Mouse (Mus musculus) T-helper 1 cell (primary cell): ENCODE measurements around the gene Tbxas1.

Experiments
- in situ Hi-C: fragments of 300-600 bp; cut with MboI, MseI; formaldehyde crosslinking; loops from one replicate; pipeline ENCODE4 v1.15.1; 2025; ENCODE audit warnings: high pct_unique_total_duplicates

Tbxas1 gene

DNA sequence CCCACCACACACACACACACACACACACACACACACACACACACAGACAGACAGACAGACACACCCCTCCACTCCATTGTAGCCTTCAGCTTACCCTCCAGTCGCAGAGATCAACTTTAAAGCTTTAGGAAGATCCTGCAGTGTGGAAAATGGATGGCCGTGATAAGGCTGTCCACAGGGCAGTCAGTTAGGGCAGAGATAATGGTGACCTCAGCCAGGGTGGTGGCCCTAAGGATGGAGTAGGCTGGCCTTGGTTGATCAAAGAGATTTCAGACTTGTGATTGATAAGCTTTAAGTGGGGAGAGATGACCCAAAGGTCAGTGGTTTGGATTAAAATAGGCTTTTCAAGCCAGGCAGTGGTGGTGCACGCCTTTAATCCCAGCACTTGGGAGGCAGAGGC is 120.6 kb downstream of the Tbxas1 start:
- in situ Hi-C loops: no loop called here

DNA sequence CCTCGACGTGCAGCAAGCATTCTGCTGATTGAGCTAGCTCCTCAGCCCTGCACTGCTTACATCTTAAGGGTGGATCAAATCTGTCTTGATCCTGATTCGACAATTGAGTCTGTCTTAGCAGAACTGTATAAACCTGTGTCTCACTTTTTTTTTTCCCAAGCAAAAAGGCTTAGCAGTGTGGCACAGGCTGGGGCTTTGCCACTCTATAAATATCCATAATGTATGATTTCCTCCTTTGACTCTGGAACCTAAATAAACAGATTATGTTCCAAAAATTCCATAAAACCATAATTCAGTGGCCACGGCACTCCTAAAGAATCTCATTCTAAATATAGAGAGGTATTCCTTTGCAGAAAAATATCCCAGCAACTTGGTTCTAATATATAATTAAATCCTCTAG is 122.6 kb downstream of the Tbxas1 start:
- in situ Hi-C loops: no loop called here

DNA sequence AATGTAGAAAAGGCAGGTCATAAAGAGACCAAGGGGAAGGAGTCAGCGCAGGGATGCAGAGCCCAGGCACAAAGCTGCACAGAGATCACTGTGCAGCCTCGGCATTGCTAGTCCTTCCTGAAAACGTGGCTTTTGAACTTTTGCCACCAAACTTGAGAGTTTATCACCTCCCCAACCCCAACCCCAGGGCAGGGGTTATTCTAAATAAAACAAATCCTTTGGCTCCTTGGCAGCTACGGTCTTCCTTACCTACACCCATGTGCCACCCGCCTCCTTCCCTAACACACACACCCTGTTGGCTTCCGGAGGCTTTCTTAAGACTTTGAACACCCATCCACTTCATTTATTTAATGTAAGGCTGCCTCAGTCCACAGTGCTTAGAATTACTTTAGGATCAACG is 127.9 kb downstream of the Tbxas1 start:
- in situ Hi-C loops: no loop called here

DNA sequence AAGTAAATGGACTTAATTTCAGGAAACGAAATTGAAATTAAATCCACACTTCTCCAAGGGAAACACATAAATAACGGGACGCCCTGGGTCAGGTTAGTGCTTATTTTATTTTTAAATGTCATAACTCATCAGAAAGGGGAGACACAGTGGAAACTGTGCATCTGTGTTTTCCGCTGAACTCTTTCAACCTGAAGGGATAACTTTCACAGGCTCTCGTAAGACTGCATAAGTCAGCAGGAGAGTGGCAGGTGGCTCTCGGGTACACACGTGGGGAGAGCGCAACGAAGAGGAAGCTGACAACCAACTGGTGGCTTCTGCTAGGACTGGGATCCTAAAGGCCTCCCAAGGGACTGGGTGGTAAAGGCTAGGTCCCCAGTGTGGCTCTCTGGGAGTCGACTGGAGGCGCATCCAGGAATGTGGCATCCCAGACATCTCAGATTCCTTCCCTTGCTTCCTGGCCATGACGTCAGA is 128.8 kb downstream of the Tbxas1 start:
- in situ Hi-C loops: no loop called here

DNA sequence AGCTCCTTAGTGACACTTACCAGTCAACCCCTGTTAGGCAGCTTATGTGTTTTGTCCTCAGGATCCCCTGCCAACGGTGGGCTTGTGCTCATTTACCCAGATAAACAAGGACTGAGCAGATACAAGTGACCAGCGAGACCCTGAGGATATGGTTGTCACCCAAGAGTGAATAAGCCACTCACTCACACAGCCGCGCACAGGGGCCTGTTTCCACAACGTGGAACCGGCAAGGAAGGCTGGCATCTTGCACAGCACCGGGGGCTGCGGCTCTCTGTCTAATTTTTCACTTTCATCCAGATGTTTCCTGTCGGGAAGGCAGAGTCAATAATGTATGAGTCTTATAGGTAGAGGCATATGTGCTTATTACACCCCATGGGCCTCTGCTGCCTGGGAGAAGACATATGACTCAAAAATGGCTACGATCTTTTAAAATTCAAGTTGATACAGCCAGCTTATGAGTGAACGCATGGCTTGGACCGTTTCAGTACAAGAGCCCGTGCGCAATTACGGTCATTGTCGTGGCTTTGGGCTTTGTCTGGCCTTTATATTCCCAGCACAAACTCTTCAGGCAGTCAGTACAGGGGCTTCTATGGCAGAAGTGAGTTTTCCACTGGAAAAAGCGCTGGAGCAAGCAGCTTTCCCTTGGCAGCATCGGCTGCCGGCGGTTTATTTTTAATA is 130.2 kb downstream of the Tbxas1 start:
- in situ Hi-C loops: no loop called here

DNA sequence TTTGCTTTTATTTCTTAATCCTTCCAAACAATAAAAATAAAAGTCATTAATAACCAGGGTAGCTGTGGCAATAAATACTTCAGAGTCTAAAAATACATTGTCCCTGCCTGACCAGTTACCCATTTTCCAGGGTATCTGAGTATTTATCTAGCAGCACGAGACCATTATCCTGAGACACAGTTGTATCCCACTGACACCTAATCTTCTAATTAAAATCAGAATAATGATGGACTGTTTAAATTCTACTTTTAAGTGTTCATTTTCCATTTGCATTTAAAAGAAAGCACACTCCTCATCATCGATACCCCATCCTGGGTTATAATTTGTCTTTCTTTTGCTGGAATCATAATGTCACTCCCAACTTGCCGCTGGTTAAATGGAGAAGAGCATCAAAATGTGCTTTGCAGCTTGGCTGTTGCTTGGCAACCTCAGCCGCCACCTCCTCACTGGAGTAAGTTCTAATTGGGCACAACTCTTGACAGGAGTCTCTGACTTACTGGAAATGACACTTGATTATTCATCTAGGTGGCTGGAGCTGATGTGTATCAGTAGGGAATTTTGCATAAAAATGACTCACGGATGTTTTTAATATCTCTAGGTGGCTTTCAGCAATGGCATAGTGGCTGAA is 130.9 kb downstream of the Tbxas1 start:
- in situ Hi-C loops: no loop called here

DNA sequence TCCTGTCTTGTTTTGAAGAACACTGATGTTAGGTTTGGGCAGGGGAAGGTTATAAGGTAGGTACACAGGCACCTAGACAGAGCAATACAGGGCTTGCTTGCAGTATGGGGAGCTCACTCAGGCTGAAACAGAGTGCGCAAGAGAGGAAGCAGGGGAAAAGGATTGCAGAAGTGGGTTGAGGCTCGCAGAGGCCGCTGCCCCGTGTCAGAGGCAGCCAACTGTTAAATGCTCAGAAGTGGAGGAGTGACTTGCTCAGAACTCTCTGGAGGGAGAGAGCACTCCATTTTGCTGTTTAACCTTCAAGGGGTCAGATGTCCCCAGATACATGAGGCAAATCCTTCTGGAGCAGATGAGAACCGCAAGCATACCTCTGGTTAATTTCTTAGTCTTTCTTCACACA is 132.0 kb downstream of the Tbxas1 start:
- in situ Hi-C loops: no loop called here

DNA sequence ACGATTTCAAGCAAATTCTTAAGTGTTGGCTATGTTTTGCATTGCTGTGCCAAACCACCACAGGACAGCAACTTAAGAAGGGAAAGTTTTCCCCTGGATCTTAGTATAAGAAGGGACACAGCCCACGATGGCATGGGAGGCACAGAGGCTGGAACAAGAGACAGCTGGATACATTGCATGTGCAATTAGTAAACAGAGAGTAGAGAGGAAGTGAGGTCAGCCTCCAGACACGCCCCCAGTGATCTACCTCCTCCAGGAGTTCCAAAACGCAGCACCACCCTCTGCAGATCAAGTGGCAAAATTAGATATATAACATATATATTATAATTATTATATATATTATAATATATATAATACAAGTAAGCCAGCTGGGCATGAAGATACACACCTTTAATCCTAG is 132.9 kb downstream of the Tbxas1 start:
- in situ Hi-C loops: no loop called here

DNA sequence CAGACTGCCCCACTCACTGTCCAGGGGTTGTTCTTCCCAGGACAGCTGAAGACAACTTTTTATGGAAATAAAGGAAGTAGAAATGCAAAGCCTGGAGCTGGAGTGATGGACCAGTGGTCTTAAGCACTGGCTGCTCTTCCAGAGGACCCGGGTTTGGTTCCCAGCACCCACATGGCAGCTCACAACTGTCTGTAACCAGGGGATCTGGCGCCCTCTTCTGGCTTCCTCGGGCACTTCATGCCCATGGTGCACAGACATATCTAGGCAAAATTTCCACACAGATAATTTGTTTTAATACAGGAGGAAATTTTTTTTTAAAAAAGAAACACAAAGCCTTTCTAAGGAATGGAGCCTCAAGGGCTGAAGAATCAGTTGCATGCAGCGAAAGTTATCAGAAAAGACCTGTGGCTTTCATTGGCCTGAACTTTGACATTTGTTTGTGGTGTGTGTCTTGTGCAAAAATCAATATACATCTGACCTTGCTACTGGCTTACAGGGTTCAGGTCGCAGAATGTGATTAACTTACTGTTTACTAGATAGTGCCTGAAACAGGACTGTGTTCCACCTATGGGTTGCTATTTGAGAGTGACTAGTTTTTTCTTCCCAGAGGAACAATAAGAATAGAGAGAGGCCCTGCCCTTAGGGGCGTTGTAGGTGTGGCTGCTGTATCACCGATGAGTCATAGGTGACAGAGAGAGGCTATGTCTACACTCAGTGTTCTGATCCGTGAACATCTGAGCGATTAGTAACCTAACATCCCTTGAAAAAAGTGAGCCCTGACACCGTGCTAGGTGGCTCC is 138.0 kb downstream of the Tbxas1 start:
- in situ Hi-C loops: no loop called here

DNA sequence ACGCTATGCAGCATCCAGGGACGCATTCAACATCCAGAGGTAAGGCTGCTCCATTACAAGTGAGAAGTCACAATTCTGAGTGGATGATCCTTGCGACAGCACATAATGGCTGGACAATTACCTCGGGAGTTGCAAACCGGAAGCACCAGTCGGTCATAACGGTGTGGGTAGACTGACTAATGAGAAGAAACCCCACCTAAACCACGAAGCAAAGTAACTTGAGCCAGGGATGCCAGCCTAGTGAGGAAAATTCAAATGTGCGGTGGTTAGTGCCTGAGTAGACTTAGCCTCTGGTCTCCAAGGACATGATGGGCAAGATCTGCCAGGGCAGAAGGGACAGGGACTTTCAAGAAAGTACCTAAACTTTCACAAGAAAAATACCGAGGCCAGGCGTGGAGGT is 142.7 kb downstream of the Tbxas1 start:
- in situ Hi-C loops: no loop called here

DNA sequence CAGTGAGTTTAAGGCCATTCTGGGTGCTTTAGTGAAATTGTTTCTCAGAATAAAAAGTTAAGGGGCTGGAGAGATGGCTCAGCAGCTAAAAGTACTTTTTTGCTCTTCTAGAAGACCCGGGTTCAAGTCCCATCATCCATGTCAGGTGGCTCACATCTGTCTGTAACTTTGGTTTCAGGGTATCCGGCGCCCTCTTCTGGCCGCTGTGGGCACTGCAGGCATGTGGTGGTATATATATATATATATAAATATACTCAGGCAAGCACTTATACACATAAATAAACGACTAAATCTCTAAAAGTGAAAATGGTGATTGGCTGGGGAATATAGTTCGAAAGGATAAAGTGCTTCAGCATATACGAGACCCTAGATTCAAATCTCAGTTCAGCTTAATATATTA is 143.6 kb downstream of the Tbxas1 start:
- in situ Hi-C loops: no loop called here

DNA sequence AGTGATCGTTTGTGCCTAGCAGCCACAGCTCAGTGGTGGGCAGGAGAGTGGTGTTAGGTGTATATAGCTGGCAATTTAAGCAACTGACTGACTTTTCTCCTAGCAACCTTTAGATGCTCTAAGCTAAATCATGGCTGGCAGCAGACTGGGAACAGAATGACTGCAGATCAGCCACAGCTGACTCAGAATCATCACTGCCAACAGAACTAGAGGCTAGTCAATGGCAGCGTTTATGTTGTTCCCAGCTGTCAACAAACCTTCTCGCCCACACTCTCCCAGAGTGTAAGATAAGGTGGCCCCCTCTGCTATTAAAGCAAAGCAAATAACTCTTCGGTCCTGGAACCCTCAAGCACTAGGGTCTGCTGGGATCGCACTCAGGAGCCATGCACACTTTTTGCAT is 144.0 kb downstream of the Tbxas1 start:
- in situ Hi-C loops: no loop called here

DNA sequence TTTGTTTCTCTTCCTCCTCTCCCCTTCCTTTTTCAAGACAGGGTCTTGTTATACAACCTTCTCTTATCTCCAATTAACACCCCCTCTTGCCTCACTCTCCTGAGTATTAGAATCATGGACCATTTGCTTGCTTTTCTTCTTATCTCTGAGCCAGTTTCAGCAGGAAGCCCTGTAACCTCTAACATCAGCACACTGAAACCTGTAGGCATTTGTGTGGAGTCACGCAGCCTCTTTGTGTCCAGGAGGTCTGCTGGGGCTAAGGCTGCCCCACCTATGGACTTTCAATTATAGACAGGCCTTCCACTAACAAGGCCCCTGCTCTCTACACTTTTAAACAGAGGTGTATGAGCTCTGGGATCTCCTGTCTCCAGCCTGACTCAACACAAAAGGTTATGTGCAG is 146.7 kb downstream of the Tbxas1 start:
- in situ Hi-C loops: no loop called here

DNA sequence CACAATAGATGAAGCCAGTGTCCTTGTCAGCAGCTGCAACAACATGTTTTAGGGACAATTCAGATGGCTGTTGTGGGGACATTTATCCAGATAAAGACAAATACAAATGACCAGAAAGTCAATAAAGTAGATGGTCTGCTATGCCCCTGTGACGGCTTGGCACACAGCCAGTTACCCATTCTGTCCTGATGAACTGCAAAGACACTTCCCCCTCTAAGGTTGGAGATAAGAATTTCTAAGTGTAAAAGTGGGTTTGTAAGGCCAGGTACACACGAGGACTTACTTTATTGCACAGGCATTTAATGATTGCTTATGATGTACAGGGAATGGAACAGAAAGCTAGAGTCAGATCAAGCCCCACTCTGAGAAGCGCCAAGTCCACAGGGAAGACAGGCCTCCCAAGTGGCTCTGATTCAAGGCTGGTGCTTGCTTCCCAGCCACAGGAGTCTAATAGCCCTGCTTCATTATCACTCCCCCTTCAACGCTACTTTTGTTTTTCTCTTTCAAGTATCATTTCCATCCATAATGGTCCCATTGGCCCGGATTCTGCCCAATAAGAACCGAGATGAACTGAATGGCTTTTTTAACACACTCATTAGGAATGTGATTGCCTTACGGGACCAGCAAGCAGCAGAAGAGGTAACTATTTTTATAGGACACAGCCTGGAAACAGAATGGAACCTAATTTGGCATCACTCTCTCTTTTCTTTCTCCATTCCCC is 147.4 kb downstream of the Tbxas1 start:
- in situ Hi-C loops: no loop called here

DNA sequence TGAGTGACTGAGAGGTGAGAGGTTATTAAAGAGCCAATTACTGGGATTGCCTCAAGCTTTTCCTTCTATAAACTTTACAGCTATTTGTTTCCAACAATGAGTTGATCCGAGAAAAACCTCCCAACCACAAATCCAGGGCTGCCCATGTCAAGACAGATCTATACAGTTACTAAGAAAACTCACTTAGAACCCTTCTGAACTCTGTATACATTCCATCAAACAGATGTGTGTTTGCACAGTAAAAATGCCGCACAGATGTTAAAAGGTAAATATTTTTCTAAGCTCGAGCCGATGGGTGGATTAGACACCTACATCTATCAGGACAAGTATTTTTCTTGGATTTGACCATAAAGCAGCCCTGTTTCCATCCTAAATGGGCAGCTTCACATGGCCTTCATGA is 149.4 kb downstream of the Tbxas1 start:
- in situ Hi-C loops: no loop called here

DNA sequence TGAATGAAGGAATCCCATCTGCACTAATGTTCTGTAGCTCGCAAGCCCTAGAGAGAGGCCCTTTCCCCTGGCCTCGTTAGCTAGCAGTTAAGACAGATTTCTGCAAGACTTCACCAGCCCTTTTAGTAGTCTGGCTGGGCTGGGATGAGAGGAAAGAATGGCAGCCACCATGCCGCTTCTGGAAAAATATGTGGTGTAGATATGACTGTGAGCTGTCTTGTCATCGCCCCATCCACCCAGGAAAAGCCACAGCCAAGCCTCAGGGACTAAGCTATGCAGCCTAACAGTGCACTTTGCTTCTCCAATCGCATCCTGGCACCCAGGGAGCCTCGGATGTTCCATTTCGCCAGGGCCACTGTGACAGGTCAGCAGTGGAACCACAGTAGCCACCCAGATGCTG is 149.8 kb downstream of the Tbxas1 start:
- in situ Hi-C loops: no loop called here

DNA sequence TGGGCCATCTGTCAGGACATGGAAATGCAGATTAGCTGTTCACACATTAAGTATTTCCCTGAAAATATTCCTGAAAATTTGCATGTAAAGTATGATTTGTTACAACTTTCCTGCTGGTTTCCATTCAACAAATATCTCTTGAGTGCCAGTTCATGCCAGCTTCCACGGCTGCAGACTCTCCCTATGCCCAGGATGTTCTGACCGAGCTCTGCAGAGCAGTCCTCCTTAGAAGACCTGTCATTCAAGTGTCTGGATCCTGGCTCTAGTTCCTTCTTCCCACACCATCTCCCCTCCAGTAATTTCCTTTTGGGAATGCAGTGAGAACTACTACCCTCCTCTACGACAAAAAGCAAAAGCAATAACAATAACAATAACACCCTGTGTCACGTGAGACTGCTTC is 155.5 kb downstream of the Tbxas1 start:
- in situ Hi-C loops: no loop called here

DNA sequence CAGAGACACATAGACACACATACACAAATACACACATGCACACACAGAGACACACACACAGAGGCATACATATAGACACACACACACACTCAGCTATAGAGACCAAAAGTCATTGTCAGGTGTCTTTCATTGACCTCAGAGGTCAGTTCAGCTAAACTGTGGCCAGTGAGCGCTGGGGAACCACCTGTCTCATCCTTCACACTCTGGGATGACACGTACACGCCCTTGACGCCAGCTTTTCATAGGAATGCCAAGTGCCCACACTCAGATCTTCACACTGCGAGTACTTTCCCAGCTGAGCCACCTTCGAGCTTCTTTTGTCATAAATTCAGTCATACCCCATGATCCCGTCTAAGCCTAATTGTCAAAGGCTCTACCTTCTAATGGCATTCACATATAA is 158.5 kb downstream of the Tbxas1 start:
- in situ Hi-C loops: no loop called here

DNA sequence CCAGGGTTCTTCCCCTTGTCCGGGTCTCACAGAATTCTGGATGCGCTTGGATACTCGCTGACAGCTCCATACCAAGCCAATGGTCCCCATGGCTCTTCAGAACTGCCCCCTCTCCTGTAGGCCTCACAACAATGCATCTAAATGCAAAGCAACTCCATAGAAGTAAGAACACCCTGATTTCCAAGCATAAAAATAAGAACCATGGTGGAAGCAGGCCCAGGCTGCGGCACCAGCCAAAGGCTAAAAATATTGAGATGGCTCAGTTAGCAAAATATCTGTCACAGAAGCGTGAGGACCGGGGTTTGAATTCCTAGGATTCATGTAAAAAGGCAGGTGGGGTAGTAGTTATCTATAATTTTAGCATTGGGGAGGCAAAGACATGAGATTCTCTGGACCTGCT is 159.8 kb downstream of the Tbxas1 start:
- in situ Hi-C loops: no loop called here

DNA sequence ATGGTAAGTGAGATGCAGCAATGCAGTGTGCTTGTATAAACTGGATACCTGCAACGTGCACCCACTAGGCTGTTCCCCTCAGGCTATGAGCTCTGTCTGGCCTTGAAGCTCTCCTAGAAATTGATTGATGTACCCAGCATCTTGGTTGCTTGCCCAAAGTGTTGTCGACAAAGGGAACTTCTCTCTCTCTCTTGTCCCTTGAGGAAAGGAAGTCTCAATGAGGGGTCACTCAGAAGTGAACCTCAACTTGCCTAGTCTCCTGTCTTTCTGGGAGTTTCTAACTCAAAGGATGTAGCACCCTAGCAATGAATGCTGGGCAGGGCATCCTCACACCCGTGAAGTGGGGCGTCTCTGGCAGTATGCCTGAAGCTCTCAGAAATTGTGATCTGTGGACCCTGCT is 161.0 kb downstream of the Tbxas1 start:
- in situ Hi-C loops: no loop called here

DNA sequence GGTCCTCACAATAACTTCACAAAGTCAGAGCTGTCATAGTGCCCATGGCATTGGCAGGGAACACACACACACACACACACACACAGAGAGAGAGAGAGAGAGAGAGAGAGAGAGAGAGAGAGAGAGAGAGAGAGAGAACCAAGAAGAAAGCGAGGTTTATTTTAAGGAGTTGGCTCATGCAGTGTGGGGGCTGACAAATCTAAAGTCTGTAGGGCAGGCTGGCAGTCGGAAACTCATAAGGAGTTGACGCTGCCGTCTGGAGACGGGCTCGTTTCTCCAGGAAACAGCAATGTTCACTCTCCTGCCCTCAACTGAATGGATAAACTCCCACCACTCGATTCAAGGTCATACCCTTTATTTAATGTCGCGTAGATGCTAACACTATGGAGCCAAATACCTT is 165.2 kb downstream of the Tbxas1 start:
- in situ Hi-C loops: no loop called here

DNA sequence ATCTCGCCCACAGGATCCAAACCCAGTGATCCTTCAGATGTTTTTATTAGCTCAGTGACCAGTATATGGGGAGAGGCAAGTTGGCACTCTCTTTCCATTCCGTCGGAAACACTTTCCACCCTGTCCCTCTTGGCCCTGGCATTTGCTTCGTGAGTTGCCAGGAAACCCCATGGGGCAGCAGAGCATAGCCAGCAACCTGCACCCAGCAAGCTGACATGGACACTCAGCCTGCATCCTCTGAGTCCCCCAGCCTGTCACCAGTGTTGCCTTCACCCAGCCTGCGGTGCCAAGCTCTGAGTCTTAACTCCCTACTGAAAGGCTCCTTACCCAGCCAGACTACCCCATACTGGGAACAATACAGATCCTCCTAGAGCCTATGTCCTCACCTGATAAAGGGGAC is 173.9 kb downstream of the Tbxas1 start:
- in situ Hi-C loops: no loop called here
